Mouse (Mus musculus) neural tube, embryonic 14.5 days (tissue): ENCODE data around the gene Rps15. TPM values are rescaled to one million over a fixed set of nuclear protein-coding genes. Genes with fewer than 3 reads are reported as not detected.
A peak's percentile ranks its signal among the peaks of the same experiment; 100 is the strongest.

Experiments used
- ATAC-seq: fragments of 200-750 bp; cut with Nextera tagmentation; 2 replicates; pipeline ENCODE4 v1.8.0; 2017; ENCODE audit warnings: low read depth, mild to moderate bottlenecking, moderate TSS enrichment, moderate library complexity
- H3K27ac ChIP-seq: fragments of 300-500 bp; sonication (generic); 2 replicates; pipeline ENCODE4 v1.5.1; 2014; ENCODE audit warnings: low read depth, mild to moderate bottlenecking, control low read depth, low read length, moderate library complexity, mixed read lengths
- H3K27me3 ChIP-seq: fragments of 300-500 bp; sonication (generic); 2 replicates; pipeline ENCODE4 v1.6.1; 2014; ENCODE audit warnings: low read length; ENCODE audit not compliant: control insufficient read depth, insufficient read depth
- H3K36me3 ChIP-seq: fragments of 300-500 bp; sonication (generic); 2 replicates; pipeline ENCODE4 v1.6.1; 2014; ENCODE audit warnings: low read length, mixed read lengths; ENCODE audit not compliant: control insufficient read depth, insufficient read depth
- H3K4me1 ChIP-seq: fragments of 300-500 bp; sonication (generic); 2 replicates; pipeline ENCODE4 v1.6.1; 2014; ENCODE audit warnings: low read length; ENCODE audit not compliant: control insufficient read depth, insufficient read depth
- H3K4me2 ChIP-seq: fragments of 300-500 bp; sonication (generic); 2 replicates; pipeline ENCODE4 v1.6.1; 2014; ENCODE audit warnings: mild to moderate bottlenecking, low read depth, low read length, control low read depth
- H3K4me3 ChIP-seq: fragments of 300-500 bp; sonication (generic); 2 replicates; pipeline ENCODE4 v1.5.1; 2014; ENCODE audit warnings: low read depth, low read length, control low read depth, mixed read lengths
- H3K9ac ChIP-seq: fragments of 300-500 bp; sonication (generic); replicated peaks from 2 replicates; pipeline ENCODE4 v1.6.1; 2014; ENCODE audit warnings: low read depth, mild to moderate bottlenecking, control low read depth, low read length, mixed read lengths
- H3K9me3 ChIP-seq: fragments of 300-500 bp; sonication (generic); 2 replicates; pipeline ENCODE4 v1.6.1; 2016; ENCODE audit warnings: low read length; ENCODE audit not compliant: control insufficient read depth
- WGBS: fragments of 180-500 bp; shearing (Covaris S2); extraction: QIAGEN DNeasy Blood & Tissue Kit; methylation state at CpG from one replicate; pipeline ENCODE4 v1.1.7; 2014; 5-methylcytosine and 5-hydroxymethylcytosine counted together
- polyA plus RNA-seq: library from polyadenylated mRNA; unstranded; fragments of >200 nt; fragmentation: Nextera tagmentation; extraction: Ambion mirVana; gene quantifications from 2 replicates; pipeline ENCODE4 v1.2.1, GENCODE M21; 2014

The Rps15 gene
- polyA plus RNA-seq, 1 experiment from 2014 or later: 599 TPM

- H3K4me2 ChIP-seq: no peak overlapping the region
- ATAC-seq: 0 out of 2 replicates have a peak, but pooled peaks have one; percentile 6
- WGBS: 17% methylated on average over 11 of the region's 11 CpGs
- no peak overlapping the region for H3K27ac ChIP-seq
- H3K27me3 ChIP-seq: no peaks in the 10 kb centered on the region
- H3K36me3 ChIP-seq: peaks cover 69% of the 10 kb centered on the region
- no peaks in the 10 kb centered on the region for H3K9me3 ChIP-seq
- H3K4me1 ChIP-seq: peaks cover 12% of the 10 kb centered on the region
- H3K4me3 ChIP-seq: no peak overlapping the region
- no peak overlapping the region for H3K9ac ChIP-seq
Measured at GRCm38 (mm10) chr10:80316359-80316781, 24.1 kb downstream of the Rps15 start.

GRCm38 (mm10) chr10:80317011-80317410, 24.8 kb downstream of the Rps15 start:
- 40% methylated on average over 10 of the region's 10 CpGs for WGBS
- H3K27me3 ChIP-seq: no peaks in the 10 kb centered on the region
- H3K9me3 ChIP-seq: no peaks in the 10 kb centered on the region

DNA sequence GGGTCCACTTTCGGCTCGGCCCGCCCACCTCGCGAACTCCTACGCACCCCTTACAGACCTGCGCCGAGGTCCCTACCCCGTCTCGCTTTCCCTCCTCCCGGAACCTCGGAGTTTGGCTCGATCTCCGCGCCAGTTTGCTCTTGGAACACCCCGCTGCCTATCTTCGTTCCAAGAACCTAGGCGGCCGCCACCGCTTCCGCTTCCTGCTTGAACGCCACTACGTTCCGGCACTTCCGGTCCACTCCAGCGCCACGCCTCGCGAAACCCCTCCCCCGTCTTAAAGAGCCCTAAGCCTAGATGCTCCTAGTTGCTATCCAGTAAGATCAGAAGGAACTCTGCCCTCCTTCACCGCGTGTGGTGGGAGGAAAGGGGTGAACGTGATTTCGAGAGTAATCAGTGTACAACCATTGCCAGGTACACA, 28.1 kb downstream of the Rps15 start, which contains the start of gene 2310011J03Rik:
Gene 2310011J03Rik, minus strand, starts transcription at position 198 of the 421 bp plus-strand sequence.
- Histone ChIP-seq H3K27me3 (no peaks in the 10 kb centered on the region), H3K4me3 (peak within 1 kb of the TSS; percentile 62), H3K27ac (peak within 1 kb of the TSS; percentile 16; the same call in 1 of the 2 replicates), H3K9ac (peak within 1 kb of the TSS; percentile 66), H3K4me1 (peaks cover 21% of the 10 kb centered on the region), H3K4me2 (peak within 1 kb of the TSS; percentile 98), H3K36me3 (peaks cover 29% of the 10 kb centered on the region), H3K9me3 (no peaks in the 10 kb centered on the region)
- under 1% methylated on average over 34 of the region's 34 CpGs for WGBS
- peak; percentile 70; the same call in 1 of the 2 replicates for ATAC-seq

More at GRCm38 (mm10) chr10:80317011-80317410, 24.8 kb downstream of the Rps15 start:
- no peak for ATAC-seq
- Histone ChIP-seq H3K9ac (no peak overlapping the region), H3K4me3 (no peak overlapping the region), H3K27ac (no peak overlapping the region), H3K4me2 (no peak overlapping the region), H3K4me1 (peaks cover 12% of the 10 kb centered on the region), H3K36me3 (peaks cover 63% of the 10 kb centered on the region)

DNA sequence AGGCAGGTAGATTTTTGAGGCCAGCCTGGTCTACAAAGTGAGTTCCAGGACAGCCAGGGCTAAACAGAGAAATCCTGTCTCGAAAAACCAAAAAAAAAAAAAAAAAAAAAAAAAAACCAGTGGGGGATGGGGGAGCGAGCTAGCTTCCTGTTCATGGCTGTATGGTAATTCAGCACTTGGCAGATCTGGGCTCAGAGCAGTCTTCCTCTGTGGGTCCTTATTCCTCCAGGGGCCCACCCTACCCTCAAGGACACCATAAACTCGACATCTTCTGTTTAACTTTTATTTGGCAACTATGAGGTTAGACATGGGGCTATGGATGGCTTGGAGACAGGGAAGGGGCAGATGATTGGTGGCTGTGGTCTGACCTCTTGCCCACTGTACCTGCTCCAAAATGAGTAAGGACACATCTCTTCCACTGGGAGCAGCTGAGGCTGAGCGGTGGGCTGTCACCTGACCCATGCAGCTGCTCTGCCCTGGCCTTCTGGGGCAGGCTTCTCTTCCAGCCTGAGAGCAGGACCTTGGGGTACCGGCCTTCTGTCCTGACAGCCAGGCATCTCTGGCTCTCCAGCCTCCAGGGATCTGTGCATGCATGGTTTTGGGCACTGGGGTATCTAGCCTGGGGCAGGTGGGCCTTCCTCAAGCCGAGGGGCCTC, 28.9 kb downstream of the Rps15 start:
- 78% methylated on average over 6 of the region's 6 CpGs for WGBS
- no peak for ATAC-seq
- Histone ChIP-seq H3K9me3 (no peaks in the 10 kb centered on the region), H3K27ac (no peak overlapping the region), H3K27me3 (no peaks in the 10 kb centered on the region; the same call in 1 of the 2 replicates), H3K4me1 (peaks cover 17% of the 10 kb centered on the region), H3K4me3 (no peak overlapping the region), H3K9ac (no peak overlapping the region), H3K4me2 (no peak overlapping the region), H3K36me3 (peaks cover 22% of the 10 kb centered on the region)

DNA sequence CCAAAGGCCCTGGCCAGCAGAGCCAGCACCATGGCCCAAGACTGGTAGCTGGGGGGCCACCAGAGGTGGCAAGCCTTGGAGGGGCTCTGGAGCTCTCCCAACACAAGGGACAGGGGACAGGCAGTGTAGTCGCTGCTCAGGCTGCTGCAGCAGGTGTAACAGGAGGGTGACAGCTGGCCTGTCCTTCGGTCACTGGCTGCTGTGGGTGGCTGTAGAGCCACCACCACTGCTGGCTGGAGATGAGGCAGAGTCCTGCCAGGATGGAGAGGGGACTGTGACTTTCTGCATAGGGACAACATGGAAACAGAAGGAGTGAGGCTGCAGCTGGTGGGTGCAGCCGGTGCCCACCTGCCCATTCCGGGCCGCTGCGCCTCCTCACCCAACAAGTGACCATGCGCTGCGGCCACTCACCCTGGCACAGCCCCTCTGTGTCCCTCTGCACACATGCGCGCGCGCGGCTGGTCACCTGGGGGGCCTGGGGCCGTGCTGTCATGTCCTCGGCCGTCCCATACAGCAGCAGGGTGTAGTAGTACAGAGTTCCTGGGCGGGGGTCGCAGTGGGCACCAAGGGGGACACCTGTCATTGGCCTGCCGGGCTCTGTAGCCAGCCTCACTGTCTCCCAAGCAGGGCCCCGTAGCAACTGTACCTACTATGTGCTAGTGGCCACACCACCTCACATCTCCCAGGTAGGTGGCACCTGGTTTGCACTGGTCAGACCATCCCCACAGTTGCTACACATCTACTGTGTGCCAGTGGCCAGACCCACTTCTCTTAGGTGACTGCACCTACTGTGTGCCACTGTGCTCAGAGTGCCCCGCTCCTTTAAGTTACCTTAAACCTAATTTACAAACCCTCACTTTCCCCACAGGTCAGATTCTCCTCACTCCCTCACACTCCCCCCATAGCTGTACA, 29.7 kb downstream of the Rps15 start:
- H3K4me2 ChIP-seq: peak overlapping the region; percentile 83; the same call in 1 of the 2 replicates

GRCm38 (mm10) chr10:80322811-80323211, 30.6 kb downstream of the Rps15 start:
- Histone ChIP-seq H3K27me3 (no peaks in the 10 kb centered on the region; the same call in 1 of the 2 replicates), H3K4me2 (peak overlapping the region; percentile 83), H3K27ac (no peak overlapping the region), H3K9ac (peak overlapping the region; percentile 59), H3K36me3 (peaks cover 5% of the 10 kb centered on the region; the same call in 1 of the 2 replicates), H3K4me3 (peak overlapping the region; percentile 37), H3K4me1 (peaks cover 15% of the 10 kb centered on the region), H3K9me3 (no peaks in the 10 kb centered on the region)
- 4% methylated on average over 28 of the region's 28 CpGs for WGBS
- ATAC-seq: 0 out of 2 replicates have a peak, but pooled peaks have one; percentile 2

More for the DNA sequence above, 29.7 kb downstream of the Rps15 start:
- peaks cover 15% of the 10 kb centered on the region for H3K4me1 ChIP-seq
- no peak overlapping the region for H3K9ac ChIP-seq
- no peak overlapping the region; the same call in 1 of the 2 replicates for H3K4me3 ChIP-seq
- no peaks in the 10 kb centered on the region; the same call in 1 of the 2 replicates for H3K27me3 ChIP-seq
- 90% methylated on average over 21 of the region's 21 CpGs for WGBS
- H3K36me3 ChIP-seq: peaks cover 14% of the 10 kb centered on the region
- no peak overlapping the region for H3K27ac ChIP-seq
- no peaks in the 10 kb centered on the region for H3K9me3 ChIP-seq
- ATAC-seq: no peak; the same call in 1 of the 2 replicates

DNA sequence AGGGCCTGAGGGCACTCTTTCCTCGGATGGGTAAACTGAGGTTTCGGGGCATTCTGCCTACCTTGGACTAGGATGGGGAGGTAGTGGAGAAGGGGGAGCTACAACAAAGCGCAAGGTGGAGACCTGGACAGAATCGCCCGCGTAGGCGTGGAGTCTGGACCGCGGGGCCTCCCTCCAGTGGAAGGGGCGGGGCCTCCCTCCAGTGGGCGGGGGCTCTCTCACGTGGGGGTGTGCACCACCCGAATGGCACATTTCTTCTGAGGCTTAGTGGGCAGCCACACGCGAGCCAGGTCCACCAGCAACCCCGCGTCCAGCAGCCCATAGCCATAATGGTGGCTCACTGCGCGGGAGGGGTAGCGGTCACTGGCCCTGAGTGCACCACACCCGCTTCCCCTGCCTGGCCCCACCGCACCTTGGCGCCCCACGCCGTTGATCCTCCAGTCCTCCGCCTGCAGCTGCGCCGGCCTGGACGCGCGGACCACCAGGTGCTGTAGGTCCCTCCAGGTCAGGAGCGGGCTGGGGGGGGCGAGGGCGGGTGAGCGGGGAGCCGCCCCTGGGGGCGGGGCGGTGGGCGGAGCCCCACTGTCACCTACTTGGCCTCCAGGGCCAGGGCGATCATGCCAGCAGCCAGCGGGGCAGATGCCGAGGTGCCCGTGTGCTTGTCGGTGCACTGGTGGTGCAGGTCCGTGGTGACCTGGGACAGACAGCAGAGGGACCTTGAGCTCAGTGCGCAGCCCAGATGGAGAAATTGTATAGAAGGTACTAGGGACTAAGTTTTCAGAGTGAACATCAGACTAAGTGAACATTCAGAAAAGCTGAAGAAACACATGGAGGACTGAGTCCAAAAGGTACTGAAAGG, 31.2 kb downstream of the Rps15 start:
- Histone ChIP-seq H3K4me1 (peaks cover 15% of the 10 kb centered on the region), H3K27me3 (no peaks in the 10 kb centered on the region; the same call in 1 of the 2 replicates), H3K9ac (peak overlapping the region; percentile 59), H3K36me3 (0 out of 2 replicates have a peak, but pooled peaks cover 1% of the 10 kb centered on the region), H3K4me3 (peak overlapping the region; percentile 37), H3K9me3 (no peaks in the 10 kb centered on the region), H3K27ac (no peak overlapping the region), H3K4me2 (peak overlapping the region; percentile 83)
- peak; percentile 19; the same call in 1 of the 2 replicates for ATAC-seq
- WGBS: 1% methylated on average over 33 of the region's 46 CpGs
